Mouse (Mus musculus) heart, embryonic 12.5 days (tissue): ENCODE measurements around the gene Zfp991. TPM values are rescaled to one million over a fixed set of nuclear protein-coding genes. Genes with fewer than 3 reads are reported as not detected.
"Not testable (repeated sequence)": the region's sequence is repeated elsewhere in the genome, so short reads cannot be mapped to it uniquely, and the experiment has no call there.

ENCODE experiments used
- ATAC-seq: fragments of 200-750 bp; cut with Nextera tagmentation; 2 replicates; pipeline ENCODE4 v1.8.0; 2017; ENCODE audit warnings: moderate TSS enrichment, moderate library complexity; ENCODE audit not compliant: insufficient number of reproducible peaks, low FRiP score
- H3K27ac ChIP-seq: fragments of 300-500 bp; sonication (generic); 2 replicates; pipeline ENCODE4 v1.5.1; 2016; ENCODE audit warnings: mild to moderate bottlenecking, moderate library complexity; ENCODE audit not compliant: poor library complexity, severe bottlenecking
- H3K27me3 ChIP-seq: fragments of 300-500 bp; sonication (generic); replicated peaks from 2 replicates; pipeline ENCODE4 v1.6.1; 2016; ENCODE audit warnings: mild to moderate bottlenecking, moderate library complexity
- H3K36me3 ChIP-seq: fragments of 300-500 bp; sonication (generic); 2 replicates; pipeline ENCODE4 v1.6.1; 2016; ENCODE audit warnings: mild to moderate bottlenecking, moderate library complexity
- H3K4me1 ChIP-seq: fragments of 300-500 bp; sonication (generic); replicated peaks from 2 replicates; pipeline ENCODE4 v1.6.1; 2016; ENCODE audit warnings: mild to moderate bottlenecking
- H3K4me2 ChIP-seq: fragments of 300-500 bp; sonication (generic); 2 replicates; pipeline ENCODE4 v1.6.1; 2016; ENCODE audit warnings: mild to moderate bottlenecking, moderate library complexity
- H3K4me3 ChIP-seq: fragments of 300-500 bp; sonication (generic); 2 replicates; pipeline ENCODE4 v1.5.1; 2016; ENCODE audit warnings: mild to moderate bottlenecking
- H3K9ac ChIP-seq: fragments of 300-500 bp; sonication (generic); 2 replicates; pipeline ENCODE4 v1.6.1; 2016; ENCODE audit warnings: mild to moderate bottlenecking, moderate library complexity
- H3K9me3 ChIP-seq: fragments of 300-500 bp; sonication (generic); replicated peaks from 2 replicates; pipeline ENCODE4 v1.6.1; 2016; ENCODE audit warnings: mild to moderate bottlenecking, moderate library complexity
- WGBS: fragments of 180-500 bp; shearing (Covaris S2); methylation state at CpG from one replicate; pipeline ENCODE4 v1.1.7; 2016; 5-methylcytosine and 5-hydroxymethylcytosine counted together
- polyA plus RNA-seq: library from polyadenylated mRNA; unstranded; fragments of >200 nt; fragmentation: Nextera tagmentation; extraction: Ambion mirVana; gene quantifications from 2 replicates; pipeline ENCODE4 v1.2.1, GENCODE M21; 2016

The Zfp991 gene
- polyA plus RNA-seq, 1 experiment from 2014 or later: 7.8 TPM

DNA sequence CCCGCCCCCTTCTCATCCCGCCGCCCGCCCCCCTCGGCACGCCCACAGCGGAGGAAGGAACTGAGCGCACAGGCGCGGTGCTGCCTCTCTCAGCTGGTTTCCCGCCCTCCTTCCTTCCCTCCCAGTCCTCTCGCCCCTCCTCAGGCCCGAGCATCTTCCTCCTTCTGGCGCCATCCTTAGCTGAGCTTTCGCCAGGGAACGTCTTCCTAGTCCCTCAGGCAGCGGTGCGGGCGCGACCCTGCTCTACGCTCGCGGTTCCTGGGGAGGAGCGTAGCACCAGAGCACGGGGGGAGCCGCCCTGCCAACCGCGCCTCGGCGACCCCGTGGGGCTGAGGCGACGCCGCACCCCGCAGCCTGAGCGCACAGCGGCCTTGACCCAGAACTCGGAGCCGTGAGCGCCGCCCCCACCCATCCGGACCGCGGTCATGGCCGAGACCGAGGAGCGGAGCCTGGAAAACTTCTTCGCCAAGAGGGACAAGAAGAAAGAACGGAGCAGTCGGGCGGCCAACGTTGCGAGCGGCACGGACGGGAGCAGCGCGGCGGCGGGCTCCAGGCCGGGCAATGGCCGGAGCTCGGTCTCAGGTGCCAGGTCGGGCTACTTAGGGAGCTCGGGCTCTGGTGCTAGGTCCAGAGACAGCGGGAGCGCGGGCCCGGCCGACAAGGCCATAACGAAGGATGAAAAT is 55.6 kb downstream of the Zfp991 start:
- not testable (repeated sequence) for H3K36me3 ChIP-seq, H3K27me3 ChIP-seq, H3K9me3 ChIP-seq, H3K4me2 ChIP-seq, H3K9ac ChIP-seq, H3K27ac ChIP-seq, H3K4me1 ChIP-seq, H3K4me3 ChIP-seq
- WGBS: 56% methylated on average over 70 of the region's 71 CpGs
- ATAC-seq: peak; percentile 72

DNA sequence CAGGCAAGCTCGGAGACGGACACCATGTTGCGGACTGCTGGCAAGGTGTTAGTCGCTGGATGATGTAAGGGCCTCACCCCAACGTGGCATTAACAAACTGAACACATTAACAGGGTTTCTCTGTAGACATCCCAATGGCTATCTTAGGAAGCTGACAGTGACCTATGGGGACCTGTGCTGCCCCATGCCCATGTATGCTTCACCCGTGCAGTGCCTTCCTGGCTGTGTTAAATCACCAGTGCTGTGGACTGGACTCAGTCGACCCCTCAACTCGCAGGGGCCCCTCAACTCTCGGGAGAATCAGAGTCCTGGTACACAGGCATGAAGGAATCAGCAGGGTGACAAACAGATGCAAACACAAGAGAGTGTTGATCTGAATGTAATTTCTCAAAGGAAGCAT is 63.3 kb downstream of the Zfp991 start:
- not testable (repeated sequence) for H3K4me2 ChIP-seq, H3K36me3 ChIP-seq, H3K4me3 ChIP-seq, H3K4me1 ChIP-seq, H3K27me3 ChIP-seq, ATAC-seq, H3K27ac ChIP-seq, H3K9ac ChIP-seq
- 77% methylated on average over 7 of the region's 9 CpGs for WGBS
- 0 out of 2 replicates have a peak, but pooled peaks cover 13% of the 10 kb centered on the region for H3K9me3 ChIP-seq

- not testable (repeated sequence) for H3K27ac ChIP-seq, H3K4me2 ChIP-seq, H3K9ac ChIP-seq, H3K36me3 ChIP-seq, H3K4me1 ChIP-seq, H3K27me3 ChIP-seq, H3K4me3 ChIP-seq
- peak; percentile 30; the same call in 1 of the 2 replicates for ATAC-seq
- 0 out of 2 replicates have a peak, but pooled peaks cover 16% of the 10 kb centered on the region for H3K9me3 ChIP-seq
- WGBS: 72% methylated on average over 2 of the region's 2 CpGs
These were observed 65.4 kb downstream of the Zfp991 start for GRCm38 (mm10) chr4:147197210-147197609.

GRCm38 (mm10) chr4:147199055-147199750 is 67.4 kb downstream of the Zfp991 start:
- ATAC-seq: peak; percentile 36; the same call in 1 of the 2 replicates

GRCm38 (mm10) chr4:147201920-147202660 is 70.3 kb downstream of the Zfp991 start:
- not testable (repeated sequence) for H3K4me1 ChIP-seq, H3K4me2 ChIP-seq, H3K4me3 ChIP-seq, H3K27ac ChIP-seq, H3K9me3 ChIP-seq, H3K36me3 ChIP-seq, H3K9ac ChIP-seq, H3K27me3 ChIP-seq
- 0 out of 2 replicates have a peak, but pooled peaks have one; percentile 52 for ATAC-seq
- WGBS: 78% methylated on average over 14 of the region's 16 CpGs

More at GRCm38 (mm10) chr4:147199055-147199750, 67.4 kb downstream of the Zfp991 start:
- not testable (repeated sequence) for H3K4me2 ChIP-seq, H3K27ac ChIP-seq, H3K36me3 ChIP-seq, H3K4me1 ChIP-seq, H3K9ac ChIP-seq, H3K27me3 ChIP-seq, H3K4me3 ChIP-seq
- 63% methylated on average over 6 of the region's 6 CpGs for WGBS
- H3K9me3 ChIP-seq: 0 out of 2 replicates have a peak, but pooled peaks cover 16% of the 10 kb centered on the region

- not testable (repeated sequence) for H3K36me3 ChIP-seq, H3K9ac ChIP-seq, H3K4me1 ChIP-seq, H3K27ac ChIP-seq, H3K4me3 ChIP-seq, H3K9me3 ChIP-seq, H3K27me3 ChIP-seq, H3K4me2 ChIP-seq
- 93% methylated on average over 3 of the region's 7 CpGs for WGBS
- ATAC-seq: peak; percentile 51
These were observed 80.5 kb downstream of the Zfp991 start for GRCm38 (mm10) chr4:147212182-147212928.

- not testable (repeated sequence) for H3K36me3 ChIP-seq, H3K27ac ChIP-seq, H3K4me2 ChIP-seq, H3K27me3 ChIP-seq, H3K4me3 ChIP-seq, H3K9me3 ChIP-seq, H3K9ac ChIP-seq, H3K4me1 ChIP-seq
- WGBS: no CpG with 5 or more reads among the region's 1 CpGs
- 0 out of 2 replicates have a peak, but pooled peaks have one; percentile 34 for ATAC-seq
These were observed 82.4 kb downstream of the Zfp991 start for GRCm38 (mm10) chr4:147214233-147214632.

GRCm38 (mm10) chr4:147217676-147218075 is 85.8 kb downstream of the Zfp991 start:
- H3K9me3 ChIP-seq: peaks cover 21% of the 10 kb centered on the region
- H3K4me1 ChIP-seq, H3K4me2 ChIP-seq, H3K4me3 ChIP-seq, H3K36me3 ChIP-seq, H3K27ac ChIP-seq, H3K9ac ChIP-seq, H3K27me3 ChIP-seq: not testable (repeated sequence)
- WGBS: 64% methylated on average over 3 of the region's 4 CpGs
- ATAC-seq: peak; percentile 33; the same call in 1 of the 2 replicates

DNA sequence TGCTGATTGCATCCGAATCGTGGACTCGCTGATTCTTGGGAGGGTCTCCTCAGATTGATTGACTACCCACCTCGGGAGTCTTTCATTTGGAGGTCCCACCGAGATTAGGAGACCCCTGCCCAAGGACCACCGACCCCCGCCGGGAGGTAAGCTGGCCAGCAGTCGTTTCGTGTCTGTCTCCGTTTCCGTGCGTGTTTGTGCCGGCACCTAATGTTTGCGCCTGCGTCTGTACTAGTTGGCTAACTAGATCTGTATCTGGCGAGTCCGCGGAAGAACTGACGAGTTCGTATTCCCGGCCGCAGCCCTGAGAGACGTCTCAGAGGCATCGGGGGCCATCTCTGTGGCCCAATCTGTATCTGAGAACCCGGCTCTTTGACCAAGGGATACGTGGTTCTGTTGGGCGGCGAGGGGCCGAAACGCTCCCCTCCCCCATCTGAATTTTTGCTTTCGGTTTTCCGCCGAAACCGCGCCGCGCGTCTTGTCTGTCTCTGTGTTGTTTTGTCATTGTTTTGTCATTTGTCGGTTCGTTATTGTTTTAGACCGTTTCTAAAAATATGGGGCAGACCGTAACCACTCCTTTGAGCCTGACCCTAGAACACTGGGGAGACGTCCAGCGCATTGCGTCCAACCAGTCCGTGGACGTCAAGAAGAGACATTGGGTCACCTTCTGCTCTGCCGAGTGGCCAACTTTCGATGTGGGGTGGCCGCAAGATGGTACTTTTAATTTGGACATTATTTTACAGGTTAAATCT is 87.7 kb downstream of the Zfp991 start:
- not testable (repeated sequence) for H3K27ac ChIP-seq, ATAC-seq, H3K36me3 ChIP-seq, H3K4me1 ChIP-seq, H3K27me3 ChIP-seq
- Histone ChIP-seq H3K4me2 (peak overlapping the region; percentile 45), H3K4me3 (peak overlapping the region; percentile 42), H3K9ac (0 out of 2 replicates have a peak overlapping the region, but pooled peaks have one; percentile 3), H3K9me3 (peaks cover 27% of the 10 kb centered on the region)
- 58% methylated on average over 51 of the region's 51 CpGs for WGBS

- not testable (repeated sequence) for ATAC-seq, H3K4me2 ChIP-seq, H3K9ac ChIP-seq, H3K36me3 ChIP-seq, H3K27ac ChIP-seq, H3K4me1 ChIP-seq, H3K27me3 ChIP-seq, H3K4me3 ChIP-seq
- peaks cover 34% of the 10 kb centered on the region for H3K9me3 ChIP-seq
- 67% methylated on average over 17 of the region's 20 CpGs for WGBS
These were observed 88.4 kb downstream of the Zfp991 start for GRCm38 (mm10) chr4:147220226-147220625.
